Mouse (Mus musculus): ENCODE measurements around the gene Mtmr3.
"Not testable (repeated sequence)": the region's sequence is repeated elsewhere in the genome, so short reads cannot be mapped to it uniquely, and the experiment has no call there.

Gene Mtmr3

DNA sequence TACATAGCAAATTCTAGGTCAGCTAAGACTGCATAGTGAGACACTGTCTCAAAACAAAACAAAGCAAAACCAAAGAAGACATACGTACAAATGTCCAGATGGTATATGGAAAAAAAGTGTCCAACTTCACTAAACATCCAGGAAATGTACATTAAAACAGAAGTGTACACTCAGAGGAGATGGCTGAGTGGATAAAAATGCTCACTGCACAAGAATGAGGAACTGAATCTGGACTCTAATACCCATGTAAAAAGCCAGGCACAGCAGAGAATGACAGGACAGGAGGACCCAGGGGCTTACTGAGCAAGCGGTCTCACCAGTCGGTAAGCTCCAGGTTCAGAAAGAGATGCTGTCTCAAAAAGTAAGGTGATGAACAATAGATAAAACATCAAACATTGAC is 5.3 kb upstream of the Mtmr3 start:
- no peak for DNase-seq

GRCm38 (mm10) chr11:4598411-4598810 is 3.7 kb upstream of the Mtmr3 start:
- DNase-seq = no peak

GRCm38 (mm10) chr11:4593849-4594607 is 635 bp downstream of the Mtmr3 start:
- DNase-seq = peak in 1 of 2 experiments; percentile 51

GRCm38 (mm10) chr11:4593491-4593848 is 1.2 kb downstream of the Mtmr3 start:
- no peak for DNase-seq

- DNase-seq = no peak
These were observed 2.9 kb downstream of the Mtmr3 start for GRCm38 (mm10) chr11:4591811-4592210.

DNA sequence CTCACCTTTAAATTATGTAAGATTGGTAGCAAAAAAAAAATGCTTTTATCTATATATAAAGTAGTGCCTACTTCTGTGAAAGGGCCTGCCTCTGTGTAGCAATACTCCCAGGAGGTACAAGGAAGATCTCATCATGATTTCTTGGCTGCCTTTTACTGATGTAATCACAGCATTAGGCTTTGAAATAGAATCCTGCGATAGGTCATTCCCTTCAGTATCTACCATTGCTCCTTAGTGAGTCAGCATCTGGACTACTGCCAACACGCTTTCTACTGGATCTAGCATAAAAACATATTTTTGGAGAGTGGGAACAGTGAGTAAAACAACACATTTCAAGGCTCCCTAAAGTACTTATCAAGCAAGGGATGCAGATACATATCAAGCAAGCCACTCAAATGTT is 16.0 kb downstream of the Mtmr3 start:
- peak; percentile 34 to 47 for DNase-seq

GRCm38 (mm10) chr11:4577079-4577478 is 17.6 kb downstream of the Mtmr3 start:
- no peak for DNase-seq

DNA sequence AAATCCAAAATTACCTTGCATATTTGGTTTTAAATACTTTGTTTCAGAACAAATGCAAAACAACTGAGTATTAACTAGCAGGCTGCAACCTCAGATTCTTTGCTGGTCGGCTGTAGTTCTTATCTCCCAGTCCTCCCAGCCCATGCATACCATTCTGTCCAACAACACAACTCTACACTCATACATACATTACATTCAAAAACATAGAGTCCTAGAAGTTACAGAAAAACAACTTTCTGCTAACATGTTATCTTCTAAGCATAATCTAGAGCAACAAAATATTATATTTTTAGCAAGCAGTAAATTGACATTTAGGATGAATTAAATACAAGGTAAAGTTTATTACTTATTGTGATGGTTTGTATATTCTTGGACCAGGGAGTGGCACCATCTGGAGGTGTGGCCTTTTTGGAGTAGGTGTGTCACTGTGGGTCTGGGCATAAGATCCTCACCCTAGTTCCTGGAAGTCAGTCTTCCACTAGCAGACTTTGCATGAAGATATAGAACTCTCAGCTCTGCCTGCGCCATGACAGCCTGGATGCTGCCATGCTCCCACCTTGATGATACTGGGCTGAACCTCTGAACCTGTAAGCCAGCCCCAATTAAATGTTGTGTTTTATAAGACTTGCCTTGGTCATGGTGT is 18.5 kb downstream of the Mtmr3 start:
- not testable (repeated sequence) for DNase-seq

DNA sequence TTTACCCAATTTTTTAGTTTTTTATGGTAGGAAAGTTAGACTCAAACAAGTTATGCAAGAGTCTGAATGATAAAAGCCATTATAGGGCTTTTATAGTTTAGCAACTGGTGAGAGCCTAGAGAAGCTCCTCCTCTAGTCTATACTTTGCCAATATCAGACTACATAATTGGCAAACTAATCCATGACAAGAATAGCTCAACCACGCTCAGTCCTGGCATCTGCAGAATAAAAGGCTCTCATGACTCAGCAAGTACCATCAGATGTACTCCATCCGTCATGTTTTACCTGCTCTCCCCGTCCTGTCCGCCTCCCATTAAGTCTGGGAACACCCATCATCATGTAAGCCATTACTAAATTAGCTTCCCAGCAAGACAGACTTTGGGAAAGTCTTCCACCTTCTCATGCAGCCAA is 23.2 kb downstream of the Mtmr3 start:
- DNase-seq = peak in 1 of 2 experiments; percentile 19

GRCm38 (mm10) chr11:4566333-4566732 is 28.3 kb downstream of the Mtmr3 start:
- no peak for DNase-seq

DNA sequence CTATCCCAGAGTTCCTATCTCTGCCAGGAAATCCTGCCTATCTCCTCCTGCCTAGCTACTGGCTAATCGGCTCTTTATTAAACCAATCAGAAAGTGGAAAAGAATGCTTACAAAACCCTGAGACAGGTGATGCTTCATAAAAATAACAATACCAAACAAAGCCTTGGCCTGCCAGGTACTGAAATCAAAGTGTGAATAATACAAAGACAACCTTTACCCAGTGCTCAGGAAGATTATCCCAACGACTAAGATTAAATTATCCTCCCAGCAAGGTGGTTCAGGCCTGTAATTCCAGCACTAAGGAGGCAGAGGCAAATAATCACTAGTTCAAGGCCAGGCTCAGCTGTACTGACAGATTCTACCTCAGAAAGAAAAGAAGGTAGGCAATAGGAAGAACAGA is 29.1 kb downstream of the Mtmr3 start:
- DNase-seq = no peak

- peak in 1 of 2 experiments; percentile 18 for DNase-seq
These were observed 41.2 kb downstream of the Mtmr3 start for GRCm38 (mm10) chr11:4553274-4554063.

GRCm38 (mm10) chr11:4547569-4547968 is 47.1 kb downstream of the Mtmr3 start:
- DNase-seq = no peak

- DNase-seq = peak; percentile 10 to 34
These were observed 48.7 kb downstream of the Mtmr3 start for GRCm38 (mm10) chr11:4545976-4546375.

DNA sequence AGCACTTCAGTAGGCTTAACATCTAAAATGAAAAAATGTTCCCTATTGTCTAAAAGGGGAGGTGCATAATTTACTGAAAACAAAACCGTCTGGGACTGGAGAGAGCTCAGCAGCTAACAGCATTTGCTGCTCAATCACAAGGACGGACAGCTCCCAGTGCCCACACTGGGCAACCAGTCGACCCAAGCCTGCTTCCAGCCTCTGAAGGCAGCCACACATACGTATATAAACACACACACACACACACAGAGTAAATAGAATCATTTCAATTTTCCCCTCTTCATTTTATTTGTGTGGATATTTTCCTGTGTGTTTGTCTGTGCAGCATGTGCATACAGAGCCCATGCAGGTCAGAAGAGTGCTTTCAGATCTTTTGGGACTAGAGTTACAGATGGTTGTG is 49.3 kb downstream of the Mtmr3 start:
- no peak for DNase-seq

GRCm38 (mm10) chr11:4544627-4544921 is 50.1 kb downstream of the Mtmr3 start:
- DNase-seq = not testable (repeated sequence)

DNA sequence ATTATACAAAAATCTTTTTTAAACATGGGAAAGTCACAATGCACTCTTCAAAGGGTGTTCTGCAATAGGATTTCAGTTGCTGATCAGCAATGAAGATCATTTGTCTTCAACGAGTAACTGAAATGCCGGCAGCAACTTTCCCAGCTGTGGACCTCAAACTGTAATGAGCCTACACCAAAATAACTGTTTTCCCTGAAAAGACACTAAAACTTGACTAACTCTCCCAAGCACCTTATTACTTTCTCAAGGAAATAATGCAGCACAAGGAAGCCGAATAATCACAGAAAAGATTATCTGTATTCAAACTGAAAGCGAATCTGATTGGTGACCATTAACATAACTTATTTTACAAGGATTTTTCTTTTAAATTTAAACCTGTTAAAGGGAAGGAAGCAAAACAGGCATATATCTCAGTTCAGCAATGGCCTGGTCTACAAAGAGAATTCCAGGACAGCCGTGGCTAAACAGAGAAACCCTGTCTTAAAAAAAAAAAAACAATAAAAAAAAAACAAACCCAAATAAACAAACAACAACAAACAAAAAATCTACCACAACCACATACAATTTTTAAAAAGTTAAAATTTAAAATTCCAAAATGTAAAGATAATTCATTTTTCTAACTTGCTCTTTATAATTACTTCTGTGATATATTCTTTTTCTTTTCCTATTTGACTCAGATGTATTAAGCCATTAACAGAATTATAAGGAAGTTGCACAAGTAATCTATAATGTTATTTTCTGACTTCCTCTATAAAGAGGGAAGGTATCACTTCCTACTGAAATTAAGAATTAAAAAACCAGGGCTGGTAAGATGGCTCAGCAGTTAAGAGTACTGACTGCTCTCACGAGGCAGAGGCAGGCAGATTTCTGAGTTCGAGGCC is 50.7 kb downstream of the Mtmr3 start:
- no peak for DNase-seq

- DNase-seq = no peak
These were observed 51.6 kb downstream of the Mtmr3 start for GRCm38 (mm10) chr11:4543040-4543551.

DNA sequence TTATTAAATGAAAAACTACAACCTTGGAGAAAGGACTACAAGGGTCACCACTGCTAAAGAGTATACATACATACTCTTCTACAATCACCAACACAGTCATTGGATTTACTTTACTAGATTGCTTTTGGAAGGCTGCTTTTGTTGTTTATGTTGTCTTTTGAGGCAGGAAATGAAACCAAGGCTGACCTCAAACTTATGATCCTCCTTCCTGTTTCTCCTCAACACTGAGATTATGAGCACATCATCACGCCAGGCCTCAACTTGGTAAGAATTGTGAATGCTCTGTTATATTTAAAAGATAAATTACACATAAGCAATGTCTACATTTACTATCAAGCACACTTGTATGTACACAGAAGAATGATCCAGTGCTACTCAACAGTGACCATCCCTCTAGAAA is 58.0 kb downstream of the Mtmr3 start:
- DNase-seq = no peak

DNA sequence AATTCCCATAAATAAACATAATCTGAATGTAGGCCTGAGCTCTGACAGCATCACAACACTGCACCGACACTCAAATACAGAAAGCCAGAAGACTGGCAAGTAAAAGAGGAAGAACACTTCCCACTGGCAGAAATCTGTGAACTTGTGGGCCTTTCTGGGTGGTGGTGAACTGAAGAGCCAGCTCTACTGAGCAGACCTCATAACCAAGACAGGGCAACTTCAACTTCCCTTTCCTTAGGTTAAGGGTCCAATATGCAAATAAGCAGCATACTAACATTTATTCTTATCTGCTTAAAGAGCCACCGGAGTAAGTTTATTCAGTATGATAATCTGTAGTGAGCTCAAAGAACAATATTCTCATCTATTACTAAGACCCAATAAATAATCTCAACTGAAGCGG is 67.5 kb downstream of the Mtmr3 start:
- DNase-seq = no peak

- DNase-seq = no peak
These were observed 72.5 kb downstream of the Mtmr3 start for GRCm38 (mm10) chr11:4522142-4522664.

DNA sequence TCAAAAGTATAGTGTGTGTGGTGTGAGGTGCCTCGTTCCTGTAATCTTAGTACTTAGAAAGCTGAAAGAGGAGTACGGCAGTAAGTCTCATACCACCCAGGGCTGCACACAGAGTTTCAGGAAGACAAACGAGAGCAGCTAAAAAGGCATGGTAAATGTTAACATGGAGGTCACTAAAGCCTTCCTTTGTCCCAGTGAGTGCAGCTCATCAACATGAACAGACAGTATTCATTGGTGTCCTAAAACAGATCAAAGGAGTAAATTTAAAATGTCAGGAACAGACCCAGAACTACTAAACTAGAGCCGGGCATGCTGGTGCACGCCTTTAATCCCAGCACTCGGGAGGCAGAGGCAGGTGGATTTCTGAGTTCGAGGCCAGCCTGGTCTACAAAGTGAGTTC is 75.7 kb downstream of the Mtmr3 start:
- DNase-seq = no peak

All from cerebellum, postnatal 14 days (tissue).